Mouse (Mus musculus) limb, embryonic 12.5 days (tissue): ENCODE data around the gene Tssk6. TPM values are rescaled to one million over a fixed set of nuclear protein-coding genes. Genes with fewer than 3 reads are reported as not detected.
A peak's percentile ranks its signal among the peaks of the same experiment; 100 is the strongest.

Experiments
- ATAC-seq: fragments of 200-750 bp; cut with Nextera tagmentation; 2 replicates; pipeline ENCODE4 v1.8.0; 2017; ENCODE audit warnings: low read depth, moderate TSS enrichment; ENCODE audit not compliant: insufficient number of reproducible peaks, insufficient read depth, low FRiP score, low TSS enrichment
- H3K27ac ChIP-seq: fragments of 300-500 bp; sonication (generic); 2 replicates; pipeline ENCODE4 v1.5.1; 2016; ENCODE audit warnings: mild to moderate bottlenecking, moderate library complexity
- H3K27me3 ChIP-seq: fragments of 300-500 bp; sonication (generic); 2 replicates; pipeline ENCODE4 v1.6.1; 2016; ENCODE audit warnings: mild to moderate bottlenecking, moderate library complexity
- H3K36me3 ChIP-seq: fragments of 300-500 bp; sonication (generic); 2 replicates; pipeline ENCODE4 v1.6.1; 2016; ENCODE audit warnings: mild to moderate bottlenecking, moderate library complexity
- H3K4me1 ChIP-seq: fragments of 300-500 bp; sonication (generic); replicated peaks from 2 replicates; pipeline ENCODE4 v1.6.1; 2016
- H3K4me2 ChIP-seq: fragments of 300-500 bp; sonication (generic); 2 replicates; pipeline ENCODE4 v1.6.1; 2016; ENCODE audit warnings: mild to moderate bottlenecking, moderate library complexity
- H3K4me3 ChIP-seq: fragments of 300-500 bp; sonication (generic); replicated peaks from 2 replicates; pipeline ENCODE4 v1.5.1; 2016; ENCODE audit warnings: mild to moderate bottlenecking
- H3K9ac ChIP-seq: fragments of 300-500 bp; sonication (generic); replicated peaks from 2 replicates; pipeline ENCODE4 v1.6.1; 2016; ENCODE audit warnings: mild to moderate bottlenecking, moderate library complexity
- H3K9me3 ChIP-seq: fragments of 300-500 bp; sonication (generic); 2 replicates; pipeline ENCODE4 v1.6.1; 2016; ENCODE audit warnings: mild to moderate bottlenecking, moderate library complexity
- WGBS: fragments of 180-500 bp; shearing (Covaris S2); methylation state at CpG from one replicate; pipeline ENCODE4 v1.1.7; 2016; 5-methylcytosine and 5-hydroxymethylcytosine counted together
- polyA plus RNA-seq: library from polyadenylated mRNA; unstranded; fragments of >200 nt; fragmentation: Nextera tagmentation; extraction: Ambion mirVana; gene quantifications from 2 replicates; pipeline ENCODE4 v1.2.1, GENCODE M21; 2016

Tssk6 gene
- polyA plus RNA-seq, 1 experiment from 2014 or later, result 7.3 TPM

GRCm38 (mm10) chr8:69874654-69875053 is 27.3 kb upstream of the Tssk6 start:
- no peaks in the 10 kb centered on the region for H3K36me3 ChIP-seq
- no peaks in the 10 kb centered on the region for H3K4me1 ChIP-seq
- no peak overlapping the region for H3K9ac ChIP-seq
- no peak overlapping the region for H3K4me3 ChIP-seq
- ATAC-seq, result no peak
- H3K9me3 ChIP-seq, result no peaks in the 10 kb centered on the region
- peaks cover 39% of the 10 kb centered on the region for H3K27me3 ChIP-seq
- 84% methylated on average over 13 of the region's 13 CpGs for WGBS
- no peak overlapping the region for H3K4me2 ChIP-seq
- no peak overlapping the region for H3K27ac ChIP-seq

- no peak overlapping the region for H3K4me3 ChIP-seq
- no peaks in the 10 kb centered on the region for H3K9me3 ChIP-seq
- H3K4me2 ChIP-seq, result no peak overlapping the region
- no peak overlapping the region for H3K9ac ChIP-seq
- no peak for ATAC-seq
- H3K36me3 ChIP-seq, result no peaks in the 10 kb centered on the region
- H3K27me3 ChIP-seq, result peaks cover 53% of the 10 kb centered on the region
- no peak overlapping the region for H3K27ac ChIP-seq
- peaks cover 3% of the 10 kb centered on the region for H3K4me1 ChIP-seq
- WGBS, result 48% methylated on average over 10 of the region's 10 CpGs
Observed at GRCm38 (mm10) chr8:69876097-69876496, 25.9 kb upstream of the Tssk6 start.

GRCm38 (mm10) chr8:69876967-69877366 is 25.0 kb upstream of the Tssk6 start:
- ATAC-seq, result no peak
- Histone ChIP-seq H3K27me3 (peaks cover 62% of the 10 kb centered on the region), H3K4me1 (peaks cover 12% of the 10 kb centered on the region)

GRCm38 (mm10) chr8:69877396-69877795 is 24.6 kb upstream of the Tssk6 start:
- Histone ChIP-seq H3K4me2 (no peak overlapping the region), H3K36me3 (no peaks in the 10 kb centered on the region), H3K27me3 (peaks cover 66% of the 10 kb centered on the region), H3K27ac (no peak overlapping the region), H3K9ac (no peak overlapping the region), H3K9me3 (no peaks in the 10 kb centered on the region), H3K4me1 (peaks cover 14% of the 10 kb centered on the region), H3K4me3 (no peak overlapping the region)
- WGBS, result 88% methylated on average over 4 of the region's 4 CpGs
- ATAC-seq, result no peak

More at GRCm38 (mm10) chr8:69876967-69877366, 25.0 kb upstream of the Tssk6 start:
- Histone ChIP-seq H3K36me3 (no peaks in the 10 kb centered on the region), H3K9me3 (no peaks in the 10 kb centered on the region), H3K4me2 (no peak overlapping the region), H3K27ac (no peak overlapping the region), H3K9ac (no peak overlapping the region), H3K4me3 (no peak overlapping the region)
- WGBS, result 80% methylated on average over 10 of the region's 10 CpGs

- 62% methylated on average over 3 of the region's 3 CpGs for WGBS
- Histone ChIP-seq H3K9ac (no peak overlapping the region), H3K27me3 (peaks cover 72% of the 10 kb centered on the region), H3K9me3 (no peaks in the 10 kb centered on the region), H3K36me3 (no peaks in the 10 kb centered on the region), H3K4me3 (no peak overlapping the region), H3K4me2 (no peak overlapping the region), H3K4me1 (peaks cover 14% of the 10 kb centered on the region), H3K27ac (no peak overlapping the region)
- ATAC-seq, result no peak
Observed at GRCm38 (mm10) chr8:69877992-69878391, 24.0 kb upstream of the Tssk6 start.

GRCm38 (mm10) chr8:69879678-69880077 is 22.3 kb upstream of the Tssk6 start:
- Histone ChIP-seq H3K4me2 (no peak overlapping the region), H3K36me3 (no peaks in the 10 kb centered on the region), H3K27ac (no peak overlapping the region), H3K9me3 (no peaks in the 10 kb centered on the region), H3K4me3 (no peak overlapping the region), H3K9ac (no peak overlapping the region), H3K27me3 (peaks cover 89% of the 10 kb centered on the region), H3K4me1 (peaks cover 14% of the 10 kb centered on the region)
- 58% methylated on average over 8 of the region's 8 CpGs for WGBS
- no peak for ATAC-seq

GRCm38 (mm10) chr8:69880841-69881240 is 21.1 kb upstream of the Tssk6 start:
- no peak overlapping the region for H3K9ac ChIP-seq

GRCm38 (mm10) chr8:69881261-69881865 is 20.6 kb upstream of the Tssk6 start:
- Histone ChIP-seq H3K4me1 (peaks cover 20% of the 10 kb centered on the region), H3K36me3 (no peaks in the 10 kb centered on the region), H3K27me3 (peaks cover 100% of the 10 kb centered on the region), H3K9me3 (no peaks in the 10 kb centered on the region), H3K9ac (peak overlapping the region; percentile 23; the same call in 1 of the 2 replicates), H3K4me2 (peak overlapping the region; percentile 56), H3K27ac (no peak overlapping the region), H3K4me3 (peak overlapping the region; percentile 41)
- WGBS, result 20% methylated on average over 79 of the region's 79 CpGs
- ATAC-seq, result no peak

More at GRCm38 (mm10) chr8:69880841-69881240, 21.1 kb upstream of the Tssk6 start:
- Histone ChIP-seq H3K36me3 (no peaks in the 10 kb centered on the region), H3K4me3 (peak overlapping the region; percentile 41), H3K4me1 (peaks cover 16% of the 10 kb centered on the region), H3K9me3 (no peaks in the 10 kb centered on the region), H3K27me3 (peaks cover 100% of the 10 kb centered on the region), H3K4me2 (peak overlapping the region; percentile 56), H3K27ac (no peak overlapping the region)
- WGBS, result 9% methylated on average over 37 of the region's 37 CpGs
- no peak for ATAC-seq

GRCm38 (mm10) chr8:69882021-69882756 is 19.8 kb upstream of the Tssk6 start:
- H3K4me3 ChIP-seq, result peak overlapping the region; percentile 41
- ATAC-seq, result peak; percentile 10; the same call in 1 of the 2 replicates
- peaks cover 100% of the 10 kb centered on the region for H3K27me3 ChIP-seq
- peak overlapping the region; percentile 56 for H3K4me2 ChIP-seq
- WGBS, result 8% methylated on average over 103 of the region's 103 CpGs
- H3K27ac ChIP-seq, result no peak overlapping the region
- H3K9me3 ChIP-seq, result no peaks in the 10 kb centered on the region
- no peaks in the 10 kb centered on the region for H3K36me3 ChIP-seq
- H3K9ac ChIP-seq, result peak overlapping the region; percentile 23; the same call in 1 of the 2 replicates
- H3K4me1 ChIP-seq, result peaks cover 28% of the 10 kb centered on the region

- Histone ChIP-seq H3K4me1 (peaks cover 36% of the 10 kb centered on the region), H3K4me2 (peak overlapping the region; percentile 56; the same call in 1 of the 2 replicates), H3K4me3 (peak overlapping the region; percentile 41), H3K36me3 (no peaks in the 10 kb centered on the region), H3K27ac (no peak overlapping the region), H3K9ac (no peak overlapping the region), H3K27me3 (peaks cover 100% of the 10 kb centered on the region), H3K9me3 (no peaks in the 10 kb centered on the region)
- 13% methylated on average over 52 of the region's 52 CpGs for WGBS
- no peak for ATAC-seq
Observed at GRCm38 (mm10) chr8:69882833-69883600, 19.0 kb upstream of the Tssk6 start.

GRCm38 (mm10) chr8:69884141-69884540 is 17.8 kb upstream of the Tssk6 start:
- peaks cover 47% of the 10 kb centered on the region for H3K4me1 ChIP-seq
- ATAC-seq, result no peak
- H3K27me3 ChIP-seq, result peaks cover 100% of the 10 kb centered on the region
- H3K9me3 ChIP-seq, result no peaks in the 10 kb centered on the region
- no peak overlapping the region for H3K4me2 ChIP-seq
- no peak overlapping the region for H3K4me3 ChIP-seq
- H3K9ac ChIP-seq, result no peak overlapping the region
- 53% methylated on average over 13 of the region's 13 CpGs for WGBS
- no peaks in the 10 kb centered on the region for H3K36me3 ChIP-seq
- H3K27ac ChIP-seq, result no peak overlapping the region
